Mouse (Mus musculus): ENCODE measurements around the gene Rnf217.

The Rnf217 gene

DNA sequence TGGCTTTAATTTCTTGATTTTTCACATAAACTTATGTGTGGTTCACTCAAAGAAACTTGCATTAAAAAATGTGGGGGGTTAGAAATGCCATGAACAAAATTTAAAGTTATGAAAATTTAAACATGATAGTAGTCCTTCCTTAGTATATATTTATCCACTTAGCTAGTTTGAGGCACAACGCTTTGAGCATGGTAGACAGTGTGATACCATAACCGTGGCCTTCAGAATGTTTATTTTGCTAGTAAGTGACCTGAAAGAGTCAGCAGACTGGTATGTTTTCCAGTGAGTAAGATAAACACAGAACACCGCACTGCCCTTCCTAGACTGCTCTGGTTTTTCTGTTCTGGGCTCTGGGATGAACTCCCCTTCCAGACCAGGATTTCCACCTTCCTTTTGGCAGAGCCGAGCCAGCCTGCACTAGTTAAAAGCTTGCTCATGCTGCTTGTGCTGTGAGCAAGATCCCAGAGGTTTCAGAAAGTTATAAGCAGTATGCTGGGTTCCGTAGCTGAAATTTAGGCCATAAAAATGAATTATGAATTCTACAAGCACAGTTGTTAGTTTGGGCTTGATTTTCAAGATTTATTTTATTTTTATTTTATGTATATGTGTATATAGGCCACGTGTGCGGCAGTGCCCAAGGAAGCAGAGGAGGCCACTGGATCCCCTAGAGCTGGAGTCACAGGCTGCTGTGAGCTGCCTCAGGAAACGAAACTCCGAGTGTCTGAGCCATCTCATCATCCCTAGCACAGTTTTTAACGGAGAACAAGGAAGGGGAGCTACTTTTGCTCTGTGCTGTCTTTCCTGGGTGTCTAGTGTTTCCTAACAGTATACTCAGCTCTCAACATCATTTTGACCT, 141.7 kb downstream of the Rnf217 start:
- no peak for DNase-seq

DNA sequence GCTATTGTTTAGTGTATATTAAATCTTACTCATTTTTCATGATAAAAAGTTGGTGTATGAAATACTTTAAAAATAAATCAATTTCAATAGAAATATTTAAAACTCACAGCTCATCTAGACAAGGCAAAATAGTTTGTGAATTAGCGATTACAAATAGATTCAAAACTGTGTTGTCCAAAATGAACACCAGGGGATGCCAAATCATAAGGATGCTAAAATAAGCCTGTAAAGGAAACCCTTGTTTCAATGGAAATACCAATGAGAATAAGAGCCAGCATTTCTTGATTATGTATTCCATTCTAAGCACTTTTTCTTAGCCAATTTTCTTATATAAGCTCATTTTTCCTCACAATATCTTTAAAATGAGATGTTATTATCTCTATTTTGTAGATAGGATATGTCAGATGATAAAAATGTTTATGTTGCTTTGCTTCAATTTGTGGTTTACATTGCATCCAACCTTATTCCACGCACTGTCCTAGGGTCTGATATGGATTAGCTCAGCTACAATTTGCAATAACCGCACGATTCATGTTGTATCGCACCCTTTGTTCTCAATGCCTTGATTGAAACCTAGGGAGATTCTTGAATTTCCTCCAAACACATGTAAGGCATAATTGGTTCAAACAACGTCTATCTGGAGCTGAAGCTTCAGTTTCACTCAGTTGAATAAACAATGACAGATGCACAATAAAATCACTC, 143.0 kb downstream of the Rnf217 start:
- no peak for DNase-seq

DNA sequence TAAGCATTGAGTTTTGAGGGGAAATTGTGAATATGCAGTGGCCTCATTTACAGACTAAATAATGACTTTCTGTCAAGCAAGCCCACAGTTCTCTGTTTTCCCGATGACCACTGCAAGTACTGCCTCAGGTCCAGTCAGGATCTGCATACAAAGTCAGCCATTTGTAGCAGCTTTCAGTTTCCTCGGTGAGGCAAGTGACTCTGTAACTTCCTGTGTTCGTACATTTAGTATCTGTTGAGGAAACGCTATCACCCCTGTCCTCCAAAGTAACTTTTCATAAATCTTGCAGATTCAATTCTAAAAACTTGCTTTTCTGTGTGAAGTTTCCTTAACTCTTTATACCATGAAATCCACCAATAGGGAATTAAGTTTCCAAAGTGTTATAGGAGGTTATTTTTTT, 143.6 kb downstream of the Rnf217 start:
- no peak for DNase-seq

DNA sequence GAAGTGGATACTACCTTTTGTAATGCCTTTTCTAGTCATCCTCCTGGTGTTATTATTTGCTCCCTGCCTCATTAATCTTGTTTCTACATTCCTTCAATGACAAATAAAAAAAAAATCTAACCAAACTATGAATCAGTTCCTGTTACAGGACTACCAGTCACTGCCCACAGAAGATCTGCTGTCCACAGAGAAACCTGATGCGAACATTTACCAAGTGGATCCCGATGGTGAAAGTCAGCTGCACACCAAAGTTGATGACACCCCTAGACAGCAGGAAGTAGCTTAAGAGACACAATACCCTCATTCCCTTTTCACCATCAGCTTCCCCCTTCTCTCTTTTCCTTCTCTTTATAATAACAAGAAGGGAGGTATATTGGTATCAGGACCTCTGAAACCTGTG, 145.9 kb downstream of the Rnf217 start:
- DNase-seq, result no peak

DNA sequence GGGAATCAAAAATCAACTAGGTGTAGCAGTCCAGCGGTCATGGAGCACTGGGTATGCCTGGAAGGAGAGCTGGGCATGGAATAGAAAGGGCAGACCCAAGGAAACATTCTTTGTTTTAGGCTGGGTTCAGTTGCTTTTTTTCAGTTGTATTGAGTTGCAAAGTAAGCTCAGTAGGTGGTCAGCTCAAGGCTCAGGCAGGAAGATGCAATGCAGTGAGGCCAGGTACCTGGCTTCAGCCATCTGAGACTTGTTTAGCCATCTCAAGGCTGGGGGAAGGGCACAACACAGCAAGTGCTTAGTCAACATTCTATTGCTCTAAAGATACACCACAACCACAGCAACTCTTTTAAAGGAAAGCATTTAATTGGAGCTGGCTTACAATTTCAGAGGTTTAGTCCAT, 152.2 kb downstream of the Rnf217 start:
- DNase-seq, result no peak

DNA sequence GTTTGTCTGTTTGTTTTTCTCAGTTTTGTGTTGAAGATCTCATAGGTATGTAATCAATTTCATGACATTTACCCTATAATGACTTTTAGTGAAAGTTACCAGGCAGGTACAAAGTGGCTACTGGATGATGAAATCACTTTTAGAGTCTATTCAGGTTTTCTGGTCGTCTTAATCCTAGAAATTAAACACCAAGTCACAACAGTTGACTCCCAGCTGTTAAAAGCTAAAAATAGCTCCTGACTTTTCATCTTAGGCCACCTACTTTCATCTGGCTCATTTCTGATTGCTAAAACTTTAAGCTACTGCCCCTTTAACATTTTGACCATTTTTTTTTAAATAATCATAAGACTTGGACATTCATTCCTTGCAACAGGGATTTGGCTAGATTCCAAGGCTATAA, 161.9 kb downstream of the Rnf217 start:
- DNase-seq, result no peak

DNA sequence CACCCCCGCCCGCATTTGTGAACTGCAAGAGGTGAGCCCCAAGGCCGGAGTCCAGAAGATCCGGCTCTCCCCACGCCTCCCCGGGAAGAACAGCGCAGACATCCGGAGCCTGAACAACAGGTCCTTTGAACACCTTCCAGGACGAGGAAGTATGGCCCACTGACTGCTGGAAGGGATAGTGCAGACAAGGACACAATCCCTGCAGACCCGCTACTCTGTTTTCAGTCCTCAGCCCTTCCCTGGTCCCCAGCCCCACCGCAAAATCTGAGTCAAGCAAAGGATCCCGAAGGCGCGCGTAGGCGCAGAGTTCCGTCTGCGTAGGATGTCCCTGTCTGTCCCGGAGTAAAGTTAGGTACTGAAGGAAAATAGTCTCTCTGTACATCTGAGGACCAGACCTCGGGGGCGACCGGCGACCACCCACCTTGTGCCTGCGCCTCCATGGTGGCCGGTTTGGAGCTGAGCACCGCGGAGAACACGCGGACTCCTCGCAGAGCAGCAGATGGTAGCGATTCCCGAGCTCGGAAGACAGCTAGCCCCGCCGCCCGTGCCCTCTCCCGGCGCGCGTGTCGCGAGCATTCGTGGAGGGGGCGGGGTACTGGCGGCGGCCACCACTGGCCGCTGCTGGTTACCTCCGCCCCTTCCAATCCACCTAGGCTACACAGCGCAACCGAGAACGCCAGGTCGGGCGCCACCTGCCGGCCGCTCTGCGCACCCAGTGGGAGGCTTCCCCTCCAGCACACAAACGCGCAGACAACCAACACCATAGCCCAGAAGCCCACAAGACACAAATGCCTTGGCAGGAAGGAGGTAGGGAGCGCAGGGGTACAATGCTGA, 163.5 kb downstream of the Rnf217 start, which contains the start of gene Tpd52l1:
Tpd52l1 (minus strand) TSS at position 668 of the 834 bp plus-strand sequence.
- peak; percentile 86 for DNase-seq

DNA sequence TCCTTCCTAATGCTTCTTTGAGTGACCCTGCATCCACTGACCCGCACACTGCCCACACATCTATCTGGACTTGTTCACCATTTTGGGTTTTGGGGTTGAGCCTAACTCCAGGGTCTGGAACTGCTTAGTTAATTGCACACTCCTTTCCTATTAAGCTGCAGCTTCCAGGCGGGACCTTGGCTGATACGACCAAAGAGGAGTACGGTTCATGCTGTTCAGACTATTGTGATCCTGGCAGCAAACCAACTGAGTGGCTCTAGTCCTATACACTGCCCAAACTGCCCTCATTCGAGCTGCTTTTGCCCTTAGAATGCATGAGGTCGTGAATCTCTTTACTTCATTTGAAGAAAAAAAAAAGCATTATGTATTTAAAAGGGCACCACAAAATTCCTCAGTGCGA, 164.8 kb downstream of the Rnf217 start:
- DNase-seq, result no peak
